Mouse (Mus musculus) embryonic facial prominence, embryonic 13.5 days (tissue): ENCODE measurements around the gene Tmem209. TPM values are rescaled to one million over a fixed set of nuclear protein-coding genes. Genes with fewer than 3 reads are reported as not detected.

Experiments
- ATAC-seq: fragments of 200-750 bp; cut with Nextera tagmentation; 2 replicates; pipeline ENCODE4 v1.8.0; 2017; ENCODE audit warnings: low read depth; ENCODE audit not compliant: insufficient number of reproducible peaks, insufficient read depth, low FRiP score, low TSS enrichment
- H3K27ac ChIP-seq: fragments of 300-500 bp; sonication (generic); 2 replicates; pipeline ENCODE4 v1.5.1; 2015; ENCODE audit warnings: moderate library complexity, mild to moderate bottlenecking, inconsistent platforms
- H3K27me3 ChIP-seq: fragments of 300-500 bp; sonication (generic); 2 replicates; pipeline ENCODE4 v1.6.1; 2015; ENCODE audit warnings: mild to moderate bottlenecking, inconsistent platforms
- H3K36me3 ChIP-seq: fragments of 300-500 bp; sonication (generic); 2 replicates; pipeline ENCODE4 v1.6.1; 2015; ENCODE audit warnings: mild to moderate bottlenecking, inconsistent platforms
- H3K4me1 ChIP-seq: fragments of 300-500 bp; sonication (generic); 2 replicates; pipeline ENCODE4 v1.6.1; 2015; ENCODE audit warnings: inconsistent platforms
- H3K4me2 ChIP-seq: fragments of 300-500 bp; sonication (generic); 2 replicates; pipeline ENCODE4 v1.6.1; 2015; ENCODE audit warnings: moderate library complexity, mild to moderate bottlenecking, inconsistent platforms
- H3K4me3 ChIP-seq: fragments of 300-500 bp; sonication (generic); 2 replicates; pipeline ENCODE4 v1.5.1; 2015; ENCODE audit warnings: mild to moderate bottlenecking, inconsistent platforms
- H3K9ac ChIP-seq: fragments of 300-500 bp; sonication (generic); 2 replicates; pipeline ENCODE4 v1.6.1; 2015; ENCODE audit warnings: mild to moderate bottlenecking, inconsistent platforms
- H3K9me3 ChIP-seq: fragments of 300-500 bp; sonication (generic); 2 replicates; pipeline ENCODE4 v1.6.1; 2016; ENCODE audit warnings: inconsistent platforms
- WGBS: fragments of 180-500 bp; shearing (Covaris S2); methylation state at CpG from one replicate; pipeline ENCODE4 v1.1.7; 2015; ENCODE audit warnings: mixed read lengths; 5-methylcytosine and 5-hydroxymethylcytosine counted together
- polyA plus RNA-seq: library from polyadenylated mRNA; unstranded; fragments of >200 nt; fragmentation: Nextera tagmentation; extraction: Ambion mirVana; gene quantifications from 2 replicates; pipeline ENCODE4 v1.2.1, GENCODE M21; 2015

The Tmem209 gene
- polyA plus RNA-seq, 1 experiment from 2014 or later: 35.4 TPM

GRCm38 (mm10) chr6:30547656-30548306, 38.2 kb upstream of the Tmem209 start:
- H3K4me2 ChIP-seq: peak overlapping the region; percentile 53
- peak overlapping the region; percentile 97 for H3K27ac ChIP-seq
- 15% methylated on average over 9 of the region's 9 CpGs for WGBS
- H3K4me3 ChIP-seq: no peak overlapping the region
- no peaks in the 10 kb centered on the region for H3K9me3 ChIP-seq
- no peak for ATAC-seq
- no peaks in the 10 kb centered on the region for H3K27me3 ChIP-seq
- H3K9ac ChIP-seq: 0 out of 2 replicates have a peak overlapping the region, but pooled peaks have one; percentile 61
- no peaks in the 10 kb centered on the region for H3K36me3 ChIP-seq
- H3K4me1 ChIP-seq: peaks cover 75% of the 10 kb centered on the region

GRCm38 (mm10) chr6:30547274-30547645, 37.7 kb upstream of the Tmem209 start:
- WGBS: 0% methylated on average over 17 of the region's 17 CpGs
- H3K4me1 ChIP-seq: peaks cover 75% of the 10 kb centered on the region
- H3K9me3 ChIP-seq: no peaks in the 10 kb centered on the region
- H3K4me2 ChIP-seq: peak overlapping the region; percentile 53
- no peaks in the 10 kb centered on the region for H3K36me3 ChIP-seq
- no peaks in the 10 kb centered on the region for H3K27me3 ChIP-seq
- peak overlapping the region; percentile 23 for H3K4me3 ChIP-seq
- peak overlapping the region; percentile 97 for H3K27ac ChIP-seq
- peak overlapping the region; percentile 61 for H3K9ac ChIP-seq
- no peak for ATAC-seq

GRCm38 (mm10) chr6:30546571-30547273, 37.1 kb upstream of the Tmem209 start:
- Histone ChIP-seq H3K9ac (peak overlapping the region; percentile 61), H3K4me3 (peak overlapping the region; percentile 23), H3K36me3 (no peaks in the 10 kb centered on the region), H3K9me3 (no peaks in the 10 kb centered on the region), H3K4me2 (peak overlapping the region; percentile 53), H3K27me3 (no peaks in the 10 kb centered on the region), H3K4me1 (peaks cover 71% of the 10 kb centered on the region), H3K27ac (peak overlapping the region; percentile 97)
- no peak for ATAC-seq
- WGBS: 10% methylated on average over 17 of the region's 17 CpGs

- H3K9me3 ChIP-seq: no peaks in the 10 kb centered on the region
- no peak for ATAC-seq
- WGBS: 73% methylated on average over 7 of the region's 7 CpGs
- H3K36me3 ChIP-seq: no peaks in the 10 kb centered on the region
- H3K4me3 ChIP-seq: no peak overlapping the region
- H3K9ac ChIP-seq: no peak overlapping the region
- H3K27me3 ChIP-seq: no peaks in the 10 kb centered on the region
- H3K4me1 ChIP-seq: peaks cover 69% of the 10 kb centered on the region
- peak overlapping the region; percentile 69 for H3K27ac ChIP-seq
- no peak overlapping the region for H3K4me2 ChIP-seq
Measured at GRCm38 (mm10) chr6:30545689-30546088, 36.1 kb upstream of the Tmem209 start.

GRCm38 (mm10) chr6:30543851-30544250, 34.3 kb upstream of the Tmem209 start:
- Histone ChIP-seq H3K9ac (no peak overlapping the region), H3K27ac (0 out of 2 replicates have a peak overlapping the region, but pooled peaks have one; percentile 78), H3K27me3 (no peaks in the 10 kb centered on the region), H3K4me2 (peak overlapping the region; percentile 12; the same call in 1 of the 2 replicates), H3K4me1 (peaks cover 62% of the 10 kb centered on the region), H3K4me3 (no peak overlapping the region), H3K9me3 (no peaks in the 10 kb centered on the region), H3K36me3 (no peaks in the 10 kb centered on the region)
- 23% methylated on average over 8 of the region's 8 CpGs for WGBS
- ATAC-seq: no peak

- Histone ChIP-seq H3K4me3 (no peak overlapping the region), H3K27me3 (no peaks in the 10 kb centered on the region), H3K27ac (peak overlapping the region; percentile 78), H3K4me1 (peaks cover 64% of the 10 kb centered on the region), H3K9me3 (no peaks in the 10 kb centered on the region), H3K4me2 (no peak overlapping the region), H3K9ac (no peak overlapping the region), H3K36me3 (no peaks in the 10 kb centered on the region)
- WGBS: 31% methylated on average over 12 of the region's 12 CpGs
- no peak for ATAC-seq
Measured at GRCm38 (mm10) chr6:30543077-30543476, 33.5 kb upstream of the Tmem209 start.

GRCm38 (mm10) chr6:30542277-30542676, 32.7 kb upstream of the Tmem209 start:
- no peak overlapping the region for H3K4me2 ChIP-seq
- no peaks in the 10 kb centered on the region for H3K36me3 ChIP-seq
- peak overlapping the region; percentile 68; the same call in 1 of the 2 replicates for H3K27ac ChIP-seq
- H3K27me3 ChIP-seq: no peaks in the 10 kb centered on the region
- H3K9ac ChIP-seq: no peak overlapping the region
- H3K9me3 ChIP-seq: no peaks in the 10 kb centered on the region
- 53% methylated on average over 6 of the region's 6 CpGs for WGBS
- H3K4me1 ChIP-seq: peaks cover 64% of the 10 kb centered on the region
- ATAC-seq: no peak
- H3K4me3 ChIP-seq: no peak overlapping the region

- no peak for ATAC-seq
- Histone ChIP-seq H3K4me2 (no peak within 1 kb of the TSS), H3K36me3 (no peaks in the 10 kb centered on the region), H3K4me3 (no peak within 1 kb of the TSS), H3K27ac (0 out of 2 replicates have a peak within 1 kb of the TSS, but pooled peaks have one; percentile 16), H3K27me3 (no peaks in the 10 kb centered on the region), H3K9ac (no peak within 1 kb of the TSS), H3K9me3 (no peaks in the 10 kb centered on the region), H3K4me1 (peaks cover 55% of the 10 kb centered on the region)
- 66% methylated on average over 11 of the region's 11 CpGs for WGBS
Measured at GRCm38 (mm10) chr6:30541009-30541799, 31.6 kb upstream of the Tmem209 start, which contains the start of gene Cpa2. Gene Cpa2, plus strand, starts transcription at chr6:30541582.

- no peak for ATAC-seq
- 15% methylated on average over 5 of the region's 5 CpGs for WGBS
- Histone ChIP-seq H3K4me2 (0 out of 2 replicates have a peak overlapping the region, but pooled peaks have one; percentile 27), H3K9ac (no peak overlapping the region), H3K27ac (peak overlapping the region; percentile 87), H3K9me3 (no peaks in the 10 kb centered on the region), H3K4me3 (no peak overlapping the region), H3K36me3 (no peaks in the 10 kb centered on the region), H3K4me1 (peaks cover 46% of the 10 kb centered on the region), H3K27me3 (no peaks in the 10 kb centered on the region)
Measured at GRCm38 (mm10) chr6:30538800-30539199, 29.2 kb upstream of the Tmem209 start.

GRCm38 (mm10) chr6:30538240-30538639, 28.7 kb upstream of the Tmem209 start:
- Histone ChIP-seq H3K4me3 (no peak overlapping the region), H3K36me3 (no peaks in the 10 kb centered on the region), H3K4me2 (peak overlapping the region; percentile 27), H3K27ac (peak overlapping the region; percentile 87), H3K9me3 (no peaks in the 10 kb centered on the region), H3K4me1 (peaks cover 40% of the 10 kb centered on the region), H3K27me3 (no peaks in the 10 kb centered on the region), H3K9ac (no peak overlapping the region)
- 17% methylated on average over 10 of the region's 10 CpGs for WGBS
- no peak for ATAC-seq

- H3K4me1 ChIP-seq: peaks cover 21% of the 10 kb centered on the region
- no peaks in the 10 kb centered on the region for H3K9me3 ChIP-seq
- no peak overlapping the region for H3K4me3 ChIP-seq
- H3K27ac ChIP-seq: no peak overlapping the region
- no peak overlapping the region for H3K9ac ChIP-seq
- no peaks in the 10 kb centered on the region for H3K36me3 ChIP-seq
- 44% methylated on average over 3 of the region's 3 CpGs for WGBS
- H3K4me2 ChIP-seq: no peak overlapping the region
- no peaks in the 10 kb centered on the region for H3K27me3 ChIP-seq
- ATAC-seq: no peak
Measured at GRCm38 (mm10) chr6:30535340-30535739, 25.8 kb upstream of the Tmem209 start.
